Mouse (Mus musculus) liver, embryonic 14.5 days (tissue): ENCODE results near the gene Clstn2. TPM values are rescaled to one million over a fixed set of nuclear protein-coding genes. Genes with fewer than 3 reads are reported as not detected.

Experiments used
- ATAC-seq: fragments of 200-750 bp; cut with Nextera tagmentation; 2 replicates; pipeline ENCODE4 v1.8.0; 2017; ENCODE audit warnings: moderate number of reproducible peaks, mild to moderate bottlenecking, moderate library complexity; ENCODE audit not compliant: insufficient read depth
- DNase-seq, 3 experiments: peaks; one replicate each; pipeline ENCODE4 v3.0.0-alpha.2; 2012 to 2013; ENCODE audit warnings: low read depth in 3 of 3, low spot score in 3 of 3
- H3K27ac ChIP-seq: fragments of 300-500 bp; sonication (generic); 2 replicates; pipeline ENCODE4 v1.5.1; 2014; ENCODE audit warnings: moderate library complexity, mild to moderate bottlenecking, control low read depth, inconsistent platforms
- H3K27me3 ChIP-seq: fragments of 300-500 bp; sonication (generic); 2 replicates; pipeline ENCODE4 v1.6.1; 2014; ENCODE audit warnings: mild to moderate bottlenecking, low read length, moderate library complexity; ENCODE audit not compliant: control insufficient read depth, insufficient read depth
- H3K36me3 ChIP-seq: fragments of 300-500 bp; sonication (generic); replicated peaks from 2 replicates; pipeline ENCODE4 v1.6.1; 2014; ENCODE audit warnings: low read depth; ENCODE audit not compliant: control insufficient read depth, insufficient read depth
- H3K4me1 ChIP-seq, 2 experiments: fragments of 200-500 bp in 1 of 2; fragments of 300-500 bp in 1 of 2; sonication (generic) in 1 of 2; replicated peaks; 2 replicates each; pipeline ENCODE4 v1.6.1; 2012 to 2014; ENCODE audit warnings: antibody characterized with exemption in 1 of 2, inconsistent platforms in 1 of 2, low read length in 1 of 2; ENCODE audit not compliant: control insufficient read depth in 2 of 2, insufficient read depth in 2 of 2
- H3K4me2 ChIP-seq: fragments of 300-500 bp; sonication (generic); 2 replicates; pipeline ENCODE4 v1.6.1; 2014; ENCODE audit warnings: low read depth, mild to moderate bottlenecking, control low read depth, moderate library complexity
- H3K4me3 ChIP-seq, 2 experiments: fragments of 200-500 bp in 1 of 2; fragments of 300-500 bp in 1 of 2; sonication (generic) in 1 of 2; 2 replicates each; pipeline ENCODE4 v1.5.1; 2012 to 2014; ENCODE audit warnings: low read depth in 2 of 2, low read length in 2 of 2, mild to moderate bottlenecking in 2 of 2, control low read depth in 1 of 2, inconsistent platforms in 1 of 2, moderate library complexity in 1 of 2; ENCODE audit not compliant: insufficient read depth in 1 of 2
- H3K9ac ChIP-seq: fragments of 300-500 bp; sonication (generic); replicated peaks from 2 replicates; pipeline ENCODE4 v1.6.1; 2014; ENCODE audit warnings: mild to moderate bottlenecking, control low read depth, moderate library complexity
- H3K9me3 ChIP-seq: fragments of 300-500 bp; sonication (generic); 2 replicates; pipeline ENCODE4 v1.6.1; 2016; ENCODE audit warnings: low read length, mixed read lengths; ENCODE audit not compliant: control insufficient read depth
- CTCF ChIP-seq: IDR thresholded peaks from 2 replicates; pipeline ENCODE4 v1.5.1; 2016; ENCODE audit warnings: antibody characterized with exemption, low read depth, control low read depth
- EP300 ChIP-seq: IDR thresholded peaks from 2 replicates; pipeline ENCODE4 v1.6.1; 2016; ENCODE audit warnings: antibody characterized with exemption, low read depth
- WGBS: fragments of 180-500 bp; shearing (Covaris S2); extraction: QIAGEN DNeasy Blood & Tissue Kit; methylation state at CpG from one replicate; pipeline ENCODE4 v1.1.7; 2014; ENCODE audit not compliant: insufficient replicate concordance; 5-methylcytosine and 5-hydroxymethylcytosine counted together
- polyA plus RNA-seq, 2 experiments: library from polyadenylated mRNA; depleted of rRNA in 1 of 2; stranded (reverse) in 1 of 2; unstranded in 1 of 2; fragments of >200 nt; fragmentation: Nextera tagmentation in 1 of 2; extraction: Ambion mirVana in 1 of 2; gene quantifications; 2 replicates each; pipeline versions ENCODE4 v1.2.1 to v1.2.3; 2012 to 2014

The Clstn2 gene
- polyA plus RNA-seq, 2 experiments: 0.04 to 0.11 TPM

DNA sequence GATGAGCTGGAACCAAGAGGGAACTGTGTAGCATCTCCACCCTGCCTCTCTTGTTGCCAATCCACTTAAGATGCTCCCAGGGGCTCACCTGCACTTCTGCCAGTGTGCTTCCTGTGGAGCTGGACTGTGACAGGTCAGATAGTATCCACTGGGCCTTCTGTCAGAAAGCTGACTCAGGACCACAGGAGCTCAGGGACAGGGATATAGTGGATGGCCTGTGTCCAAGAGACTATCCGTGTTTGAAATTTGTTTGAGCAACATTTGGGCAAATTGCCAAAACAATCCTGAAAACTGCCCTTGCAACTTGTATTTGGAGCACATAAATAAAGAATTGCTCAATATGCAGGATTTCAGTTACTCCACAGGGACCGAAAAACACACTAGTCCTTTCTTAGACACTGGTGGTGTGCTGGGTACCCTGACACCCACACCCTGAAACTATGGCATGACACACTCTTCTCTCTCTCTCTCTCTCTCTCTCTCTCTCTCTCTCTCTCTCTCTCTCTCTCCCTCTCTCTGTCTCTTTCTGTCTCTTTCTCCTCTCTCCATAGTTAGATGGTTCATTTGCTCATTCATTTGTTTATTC is 542.3 kb downstream of the Clstn2 start:
- Histone ChIP-seq H3K9ac (no peak overlapping the region), H3K9me3 (no peaks in the 10 kb centered on the region), H3K4me1 (no peaks in the 10 kb centered on the region), H3K4me2 (no peak overlapping the region), H3K27ac (no peak overlapping the region), H3K4me3 (no peak overlapping the region), H3K27me3 (no peaks in the 10 kb centered on the region), H3K36me3 (no peaks in the 10 kb centered on the region)
- WGBS: 43% methylated on average over 2 of the region's 2 CpGs
- ATAC-seq (no peak), DNase-seq (peak; percentile 6 to 19 (median 12))
- TF ChIP-seq EP300: no peak
- TF ChIP-seq CTCF: no peak

DNA sequence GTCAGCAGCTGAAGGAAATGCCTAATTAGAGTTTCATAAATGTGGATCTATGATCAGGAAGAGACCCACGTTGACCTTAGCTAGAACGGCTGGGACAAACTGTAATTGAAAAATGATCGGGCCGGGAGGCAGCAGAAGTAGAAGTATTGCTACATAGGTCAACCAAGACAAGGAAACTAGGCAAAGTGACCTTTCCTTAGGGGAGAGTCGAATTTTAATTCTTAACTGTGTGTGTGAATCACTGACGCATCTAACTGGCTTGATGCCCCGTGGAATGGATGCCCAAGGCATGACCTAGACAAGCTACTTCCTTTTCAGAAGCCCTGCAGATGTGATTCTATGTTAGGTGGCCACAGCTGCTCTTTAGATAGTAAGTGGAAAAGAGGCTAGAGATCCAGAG is 546.2 kb downstream of the Clstn2 start:
- Histone ChIP-seq H3K4me2 (no peak overlapping the region), H3K4me1 (no peaks in the 10 kb centered on the region), H3K4me3 (no peak overlapping the region), H3K27me3 (no peaks in the 10 kb centered on the region), H3K9ac (no peak overlapping the region), H3K27ac (no peak overlapping the region), H3K9me3 (no peaks in the 10 kb centered on the region), H3K36me3 (no peaks in the 10 kb centered on the region)
- no peak for TF ChIP-seq EP300
- no peak for TF ChIP-seq CTCF
- ATAC-seq (no peak), DNase-seq (no peak)
- 59% methylated on average over 7 of the region's 7 CpGs for WGBS

DNA sequence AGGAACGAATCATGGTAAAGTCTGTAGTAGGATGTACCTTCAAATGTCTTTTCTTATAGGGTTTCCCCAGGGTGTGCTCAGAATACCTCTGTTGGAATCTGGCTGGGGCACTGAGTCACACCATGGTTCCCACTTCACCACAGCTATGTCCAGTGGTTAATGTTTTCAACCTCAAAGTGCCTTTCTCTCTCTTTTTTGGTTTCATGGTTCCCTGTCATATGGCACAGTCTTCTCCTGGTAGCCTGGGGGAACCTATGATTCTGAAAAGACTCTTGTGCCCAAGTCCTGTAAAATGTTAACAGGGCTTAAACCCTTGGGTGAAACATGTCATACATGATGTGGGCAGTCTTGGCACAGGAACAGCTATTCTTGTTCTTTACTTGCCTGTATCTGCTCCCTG is 551.8 kb downstream of the Clstn2 start:
- TF ChIP-seq EP300 (no peak), CTCF (no peak)
- WGBS: 16% methylated on average over 1 of the region's 1 CpGs

DNA sequence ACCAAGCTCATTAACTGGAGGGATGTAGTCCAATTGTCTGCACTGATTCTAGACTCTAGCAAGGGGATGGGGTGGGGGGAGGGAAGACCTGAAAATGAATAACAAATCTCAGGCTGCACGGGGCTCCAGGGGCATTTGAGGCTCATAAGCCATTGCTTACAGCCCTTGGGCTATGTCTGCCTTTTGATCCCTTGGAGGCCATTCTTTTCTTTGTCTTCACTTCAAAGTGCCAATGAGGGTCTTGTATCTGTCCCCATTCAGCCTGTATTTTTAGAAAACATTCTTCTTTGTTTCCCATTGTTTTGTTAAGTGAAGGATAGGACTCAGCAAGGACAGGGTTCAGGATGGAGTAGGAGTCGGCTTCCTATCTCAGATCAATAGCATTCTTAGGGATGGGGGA is 556.0 kb downstream of the Clstn2 start:
- ATAC-seq (no peak), DNase-seq (no peak)
- Histone ChIP-seq H3K27ac (no peak overlapping the region), H3K27me3 (no peaks in the 10 kb centered on the region), H3K4me2 (no peak overlapping the region), H3K36me3 (no peaks in the 10 kb centered on the region), H3K9ac (no peak overlapping the region), H3K9me3 (no peaks in the 10 kb centered on the region), H3K4me1 (no peaks in the 10 kb centered on the region), H3K4me3 (no peak overlapping the region)
- TF ChIP-seq EP300 (no peak), CTCF (no peak)
- WGBS: 51% methylated on average over 2 of the region's 2 CpGs

More for the DNA sequence above, 551.8 kb downstream of the Clstn2 start:
- DNase-seq (no peak), ATAC-seq (no peak)
- Histone ChIP-seq H3K4me3 (no peak overlapping the region), H3K36me3 (no peaks in the 10 kb centered on the region), H3K4me1 (no peaks in the 10 kb centered on the region), H3K27me3 (no peaks in the 10 kb centered on the region), H3K9ac (no peak overlapping the region), H3K9me3 (no peaks in the 10 kb centered on the region), H3K4me2 (no peak overlapping the region), H3K27ac (no peak overlapping the region)

DNA sequence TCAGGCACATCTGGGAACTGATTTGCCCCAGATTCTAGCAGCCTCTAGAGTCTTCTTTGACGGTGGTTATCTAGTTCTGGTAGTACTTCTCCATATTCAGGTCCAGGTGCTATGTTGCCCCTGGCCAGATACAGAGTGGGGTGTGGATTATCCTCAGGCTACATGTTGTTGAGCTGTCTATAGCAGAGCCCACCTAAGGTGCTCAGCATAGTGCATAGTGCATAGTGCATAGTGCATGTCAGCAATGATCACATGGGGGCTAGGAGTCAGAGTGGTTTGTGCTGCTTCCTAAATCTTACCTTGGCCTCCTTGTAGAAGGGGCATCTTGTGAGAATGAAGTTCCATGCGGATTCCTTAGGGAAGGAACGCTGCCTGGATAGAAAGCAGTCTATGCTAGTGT is 556.5 kb downstream of the Clstn2 start:
- no peak overlapping the region for H3K27ac ChIP-seq
- H3K27me3 ChIP-seq: no peaks in the 10 kb centered on the region
- H3K4me1 ChIP-seq: no peaks in the 10 kb centered on the region
- H3K9me3 ChIP-seq: no peaks in the 10 kb centered on the region
- 44% methylated on average over 3 of the region's 3 CpGs for WGBS
- H3K4me3 ChIP-seq: no peak overlapping the region
- no peak overlapping the region for H3K4me2 ChIP-seq
- H3K9ac ChIP-seq: no peak overlapping the region
- ATAC-seq (no peak), DNase-seq (no peak)
- H3K36me3 ChIP-seq: no peaks in the 10 kb centered on the region
- TF ChIP-seq CTCF: no peak
- no peak for TF ChIP-seq EP300
